In genomic region chr10:63156919-63157318, GRCm38 (mm10) we compare ENCODE assay signal across 11 mouse cellular contexts. TPM values are rescaled to one million over a fixed set of nuclear protein-coding genes. Genes with fewer than 3 reads are reported as not detected.
DNase-seq lines count a peak whose midpoint lies in the region; ATAC-seq and TF ChIP-seq lines count a peak whose summit lies in the region.
"Had no signal": no experiment of that assay in that cellular context is flagged by ENCODE, and none has a peak within 500 bp of the region (broad histone marks: within the 10 kb centered on the region; RNA-seq: fewer than 3 reads in every experiment).

No protein-coding gene starts in this region.

- no peak overlapping the region for H3K4me2 ChIP-seq in intestine, postnatal 0 days (replicated peaks; ENCODE audit: low read depth)
- H3K4me2 ChIP-seq: limb, embryonic 13.5 days had no signal

- TF ChIP-seq POLR2A in testis, adult 2 months (IDR thresholded peaks at IDR 0.05; ENCODE audit: control insufficient read depth, low read depth, low read length), result no peak

- peak overlapping the region; percentile 45; the same call in 1 of the 2 replicates for H3K27ac ChIP-seq in testis, adult 2 months (ENCODE audit: control insufficient read depth, insufficient read depth, low read depth, low read length)
- no peak overlapping the region for H3K27ac ChIP-seq in intestine, postnatal 0 days (ENCODE audit: low read depth, low read length)
- H3K27ac ChIP-seq: limb, embryonic 13.5 days had no signal

- H3K36me3 ChIP-seq in testis, adult 2 months (ENCODE audit: control insufficient read depth, insufficient read depth, low read length), result no peaks in the 10 kb centered on the region
- H3K36me3 ChIP-seq in intestine, postnatal 0 days (ENCODE audit: control insufficient read depth, insufficient read depth), result no peaks in the 10 kb centered on the region
- H3K36me3 ChIP-seq: limb, embryonic 13.5 days had no signal

- H3K4me1 ChIP-seq in testis, adult 2 months (ENCODE audit: control insufficient read depth, insufficient read depth, low read length), result peaks cover 8% of the 10 kb centered on the region
- no peaks in the 10 kb centered on the region for H3K4me1 ChIP-seq in intestine, postnatal 0 days (replicated peaks; ENCODE audit: control insufficient read depth, insufficient read depth, low read length)
- H3K4me1 ChIP-seq: limb, embryonic 13.5 days had no signal

- intact Hi-C loops in heart, postnatal 25 days (cut with DNase I), result no loop called here
- intact Hi-C loops in left cerebral cortex, postnatal 36 days (cut with DNase I), result loop anchor here (2.0 kb wide), 1 partner anchor 78 kb away; no protein-coding TSS in a partner anchor

- TF ChIP-seq CTCF in testis, adult 2 months (IDR thresholded peaks at IDR 0.05; ENCODE audit: control insufficient read depth, insufficient read depth, insufficient replicate concordance, low read depth, low read length), result no peak
- TF ChIP-seq CTCF in intestine, postnatal 0 days (IDR thresholded peaks at IDR 0.05; ENCODE audit: low read depth), result no peak

- peak; percentile 76 for DNase-seq in ovary, adult 18-20 months (ENCODE audit: low spot score)
- no peak for DNase-seq in ovary, postnatal 10 days (ENCODE audit: low spot score)
- DNase-seq in heart, postnatal 25 days (ENCODE audit: low spot score), result peak; percentile 23
- DNase-seq in left cerebral cortex, postnatal 36 days (ENCODE audit: low spot score in 2 of 2), result peak; percentile 91
- no peak for DNase-seq in thymus, postnatal 10 days (ENCODE audit: low spot score in 2 of 2)

- no peaks in the 10 kb centered on the region for H3K27me3 ChIP-seq in testis, adult 2 months (ENCODE audit: control insufficient read depth, insufficient read depth, low read length)
- H3K27me3 ChIP-seq in intestine, postnatal 0 days (replicated peaks; ENCODE audit: control insufficient read depth, insufficient read depth, low read length), result no peaks in the 10 kb centered on the region
- H3K27me3 ChIP-seq: CH12.LX; limb, embryonic 13.5 days had no signal

- WGBS in intestine, postnatal 0 days, result 61% methylated on average over 4 of the region's 4 CpGs

- H3K9ac ChIP-seq in intestine, postnatal 0 days (ENCODE audit: low read depth, low read length), result no peak overlapping the region
- H3K9ac ChIP-seq: limb, embryonic 13.5 days had no signal

- ATAC-seq in intestine, postnatal 0 days, result no peak
- ATAC-seq in megakaryocyte-erythroid progenitor cell, adult 5-6 weeks (replicated peaks; ENCODE audit: low FRiP score, low TSS enrichment, poor library complexity, severe bottlenecking), result no peak

- H3K4me3 ChIP-seq in testis, adult 2 months (ENCODE audit: control insufficient read depth, low read depth, low read length), result no peak overlapping the region
- no peak overlapping the region for H3K4me3 ChIP-seq in intestine, postnatal 0 days (ENCODE audit: low read depth, low read length)
- H3K4me3 ChIP-seq: limb, embryonic 13.5 days had no signal

- no peaks in the 10 kb centered on the region for H3K9me3 ChIP-seq in intestine, postnatal 0 days (ENCODE audit: control insufficient read depth)
- H3K9me3 ChIP-seq: limb, embryonic 13.5 days had no signal

RNA-seq across cellular contexts. Expression of gene Mypn, which starts 46.8 kb away (rescaled TPM):
- total RNA-seq in heart, postnatal 25 days (2021), result 100 to 1,000 TPM; 101 to 108 TPM
- total RNA-seq in left cerebral cortex, postnatal 36 days (2021), result 1 to 10 TPM; 2.9 to 5.0 TPM
- 3.2 and 3.5 TPM in 2 replicates for polyA plus RNA-seq in testis, adult 2 months (2012; rRNA removed)
- 0.03 and 0.05 TPM in 2 replicates for polyA plus RNA-seq in intestine, postnatal 0 days (2015; fragmentation: Nextera tagmentation; extraction: Ambion mirVana)
- not detected in 2 replicates for total RNA-seq in megakaryocyte-erythroid progenitor cell, adult 5-6 weeks (2014; fragmentation: Nextera tagmentation)
- not detected in 2 replicates for total RNA-seq in megakaryocyte-erythroid progenitor cell, adult 5-6 weeks (2017)
- polyA plus RNA-seq: spleen, adult 2 months had no signal

RNA-seq across cellular contexts. Expression of gene Atoh7, which starts 57.5 kb away (rescaled TPM):
- not detected for total RNA-seq in heart, postnatal 25 days (2021)
- 1 to 10 TPM; 3.1 to 4.6 TPM for total RNA-seq in left cerebral cortex, postnatal 36 days (2021)
- polyA plus RNA-seq in testis, adult 2 months (2012; rRNA removed), result not detected in 2 replicates
- not detected in 2 replicates for polyA plus RNA-seq in intestine, postnatal 0 days (2015; fragmentation: Nextera tagmentation; extraction: Ambion mirVana)
- not detected in 2 replicates for total RNA-seq in megakaryocyte-erythroid progenitor cell, adult 5-6 weeks (2014; fragmentation: Nextera tagmentation)
- total RNA-seq in megakaryocyte-erythroid progenitor cell, adult 5-6 weeks (2017), result not detected in 2 replicates
- total RNA-seq: CH12.LX had no signal
- polyA plus RNA-seq: spleen, adult 2 months had no signal

Comparison
In these comparisons a context has a peak if more than half of its experiments do, and no peak if none do; other contexts are left out.
1. DNase-seq: peak in ovary, adult 18-20 months (single experiment), heart, postnatal 25 days (single experiment) and left cerebral cortex, postnatal 36 days (2 of 2); none in ovary, postnatal 10 days (single experiment) and thymus, postnatal 10 days (0 of 2).
2. RNA of gene Mypn, which starts 46.8 kb away (total RNA-seq): 101 to 108 TPM in heart, postnatal 25 days; 2.9 to 5.0 TPM in left cerebral cortex, postnatal 36 days and not detected in megakaryocyte-erythroid progenitor cell, adult 5-6 weeks; every median in the first group is over 10 times any median in the second.
3. RNA of gene Atoh7, which starts 57.5 kb away (total RNA-seq): 3.1 to 4.6 TPM in left cerebral cortex, postnatal 36 days; not detected in heart, postnatal 25 days and not detected in megakaryocyte-erythroid progenitor cell, adult 5-6 weeks; every median in the first group is over 4 times any median in the second.